Mouse (Mus musculus) liver, embryonic 14.5 days (tissue): ENCODE data around the gene Plxdc2.

ENCODE experiments used
- CTCF ChIP-seq: IDR thresholded peaks from 2 replicates; pipeline ENCODE4 v1.5.1; 2016; ENCODE audit warnings: antibody characterized with exemption, low read depth, control low read depth
- EP300 ChIP-seq: IDR thresholded peaks from 2 replicates; pipeline ENCODE4 v1.6.1; 2016; ENCODE audit warnings: antibody characterized with exemption, low read depth

DNA sequence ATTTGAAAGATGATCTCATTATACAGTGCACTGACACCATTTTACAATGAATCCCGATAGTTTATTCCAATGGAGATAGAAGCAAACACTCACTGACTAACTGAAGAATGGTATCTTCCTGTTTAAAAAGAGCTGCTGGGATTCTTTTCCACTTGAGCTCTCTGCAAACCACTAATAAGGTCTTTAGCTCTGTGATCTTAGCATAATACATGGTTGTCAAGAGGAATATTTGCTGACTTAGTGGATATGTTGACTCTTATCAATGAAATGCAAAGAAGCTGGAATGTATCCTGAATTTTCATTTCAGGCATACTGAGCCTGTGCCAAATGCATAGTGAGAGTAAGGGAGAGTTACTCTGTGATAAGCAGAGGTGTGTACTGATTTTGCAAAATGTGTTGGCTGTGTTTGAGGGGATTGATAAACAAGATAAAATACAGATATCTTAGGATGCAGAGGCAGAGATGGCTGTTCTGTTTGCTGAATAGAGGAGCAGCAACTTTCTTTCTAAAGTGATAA is 100.2 kb downstream of the Plxdc2 start:
- TF ChIP-seq CTCF (no peak), EP300 (no peak)
